Mouse (Mus musculus) frontal cortex, postnatal 25 days (tissue): ENCODE data around the gene Scd4.

Source experiments
- DNase-seq, 2 experiments: peaks; one replicate each; pipeline ENCODE4 v3.0.0; 2022; ENCODE audit warnings: low spot score in 2 of 2

The Scd4 gene

DNA sequence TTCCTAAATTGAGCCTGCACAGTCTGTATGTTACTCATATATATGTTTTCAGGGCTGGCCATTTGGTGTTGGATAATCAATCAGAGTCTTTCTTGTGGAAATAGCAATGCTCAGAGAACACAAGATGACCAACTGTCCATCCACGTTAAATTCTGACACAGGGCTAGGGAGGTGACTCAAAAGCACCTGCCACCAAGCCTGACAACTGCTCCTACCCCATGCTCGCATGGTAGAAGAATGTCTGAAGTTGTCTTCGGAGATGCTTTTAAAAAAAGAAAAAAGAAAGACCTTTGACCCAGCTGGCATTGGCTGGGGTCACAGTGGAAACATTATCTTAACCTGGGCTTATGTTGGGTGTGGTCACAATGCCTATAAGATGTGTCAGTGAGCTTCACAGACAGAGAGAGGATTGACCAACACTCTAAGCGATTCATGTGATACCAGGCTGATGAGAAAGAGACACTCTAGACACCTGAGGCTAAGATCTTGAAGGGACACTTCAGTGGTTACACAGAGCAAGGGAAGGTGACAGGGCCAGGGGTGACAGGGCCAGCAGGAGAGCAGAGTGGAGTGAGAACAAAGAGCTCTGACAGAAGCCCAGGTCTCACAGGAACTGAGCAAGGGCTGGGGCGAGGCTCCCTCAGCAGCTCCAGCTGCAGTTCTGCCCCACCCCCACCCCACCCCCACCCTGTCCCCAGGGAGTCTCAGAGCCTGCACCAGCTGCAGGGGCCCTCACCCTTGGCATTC, 44.9 kb downstream of the Scd4 start:
- no peak for DNase-seq

DNA sequence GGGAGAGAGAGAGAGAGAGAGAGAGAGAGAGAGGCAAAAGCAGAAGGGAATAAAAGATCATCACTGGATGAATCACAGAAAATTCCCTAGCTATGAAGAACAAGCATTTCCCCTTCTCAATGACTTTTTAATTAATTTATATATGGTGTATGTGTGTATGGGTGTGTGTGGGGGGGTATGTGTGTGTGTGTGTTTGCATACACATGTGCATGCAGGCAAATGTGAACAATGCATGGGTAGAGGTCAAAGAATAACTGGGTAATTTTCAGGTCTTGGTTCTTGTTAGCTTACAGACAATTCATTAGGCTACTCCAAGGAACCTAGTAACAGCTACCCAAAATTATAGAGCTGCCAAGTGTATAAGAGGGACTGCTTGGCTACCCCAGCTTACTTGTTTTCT, 46.2 kb downstream of the Scd4 start:
- no peak for DNase-seq

DNA sequence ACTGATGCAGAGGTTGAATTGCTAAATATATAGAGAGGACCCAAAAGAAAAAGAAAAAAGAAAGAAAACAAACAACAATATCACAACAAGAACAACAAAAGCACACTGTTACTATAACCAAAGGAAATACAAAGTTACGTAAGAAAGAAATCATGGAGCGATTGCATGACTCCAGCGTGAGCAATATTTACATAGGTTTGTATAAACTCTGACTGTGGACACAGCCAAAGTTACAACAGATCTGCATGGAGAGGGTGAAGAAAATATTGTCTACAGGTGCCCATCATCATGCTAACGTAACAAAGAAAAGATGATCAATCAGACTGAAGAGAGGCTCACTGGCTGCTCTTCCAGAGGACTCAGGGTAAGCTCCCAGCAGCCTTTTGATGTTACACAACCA, 47.2 kb downstream of the Scd4 start:
- DNase-seq = no peak

DNA sequence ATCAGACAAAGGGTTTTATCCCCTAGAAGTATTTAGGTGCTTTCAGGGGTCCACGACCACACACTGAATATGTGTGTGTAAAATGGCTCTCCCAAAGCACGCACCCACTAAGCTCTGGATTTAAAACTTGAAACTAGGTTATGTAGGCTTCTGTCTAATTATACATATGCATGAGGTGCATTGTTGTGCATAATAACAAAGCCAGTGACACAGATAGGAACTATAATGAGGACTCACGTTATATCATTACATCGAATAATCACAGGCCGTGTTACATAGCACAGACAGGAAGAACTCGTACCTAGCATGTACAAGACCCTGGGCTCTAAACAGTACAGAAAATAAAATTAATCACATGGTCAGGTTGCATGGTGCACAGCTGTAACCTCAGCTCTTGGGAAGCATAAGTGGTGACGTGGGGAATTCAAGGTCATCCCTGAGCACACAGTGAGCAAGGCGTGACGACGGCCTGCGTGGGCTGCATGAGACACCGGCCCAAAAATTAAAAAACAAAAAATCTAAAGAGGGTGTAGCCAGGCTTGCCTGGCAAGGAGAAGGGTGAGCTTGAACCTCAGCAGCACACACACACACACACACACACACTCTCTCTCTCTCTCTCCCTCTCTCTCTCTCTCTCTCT, 49.9 kb downstream of the Scd4 start:
- no peak for DNase-seq

DNA sequence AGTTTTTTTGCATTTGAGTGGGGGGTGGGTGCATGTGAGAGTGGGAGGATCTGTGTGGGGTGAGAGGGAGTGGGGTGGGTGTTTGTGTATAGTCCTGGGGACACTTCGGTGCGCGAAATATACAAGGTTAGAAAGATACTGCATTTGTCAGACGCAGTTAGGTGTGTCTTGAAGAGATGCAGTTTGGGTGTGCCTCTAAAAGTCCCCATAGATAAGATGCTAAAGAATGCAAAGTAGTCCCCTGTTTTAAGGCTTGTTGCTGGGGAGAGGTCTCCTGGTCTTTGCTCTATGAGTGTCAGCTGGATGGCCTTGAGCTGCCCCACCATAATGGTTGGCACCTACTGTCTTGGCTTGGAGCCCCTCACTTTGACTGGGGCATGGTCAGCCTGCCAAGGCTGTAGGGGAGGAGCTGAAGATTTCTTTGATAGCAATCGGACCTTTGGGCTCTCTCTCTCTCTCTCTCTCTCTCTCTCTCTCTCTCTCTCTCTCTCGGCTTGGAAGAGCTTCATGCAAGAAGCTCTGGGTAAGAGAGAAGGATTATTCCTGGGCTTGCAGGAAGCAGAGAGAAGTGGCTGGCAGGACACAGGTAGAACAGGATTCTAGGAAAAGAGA, 53.1 kb downstream of the Scd4 start:
- DNase-seq = no peak

DNA sequence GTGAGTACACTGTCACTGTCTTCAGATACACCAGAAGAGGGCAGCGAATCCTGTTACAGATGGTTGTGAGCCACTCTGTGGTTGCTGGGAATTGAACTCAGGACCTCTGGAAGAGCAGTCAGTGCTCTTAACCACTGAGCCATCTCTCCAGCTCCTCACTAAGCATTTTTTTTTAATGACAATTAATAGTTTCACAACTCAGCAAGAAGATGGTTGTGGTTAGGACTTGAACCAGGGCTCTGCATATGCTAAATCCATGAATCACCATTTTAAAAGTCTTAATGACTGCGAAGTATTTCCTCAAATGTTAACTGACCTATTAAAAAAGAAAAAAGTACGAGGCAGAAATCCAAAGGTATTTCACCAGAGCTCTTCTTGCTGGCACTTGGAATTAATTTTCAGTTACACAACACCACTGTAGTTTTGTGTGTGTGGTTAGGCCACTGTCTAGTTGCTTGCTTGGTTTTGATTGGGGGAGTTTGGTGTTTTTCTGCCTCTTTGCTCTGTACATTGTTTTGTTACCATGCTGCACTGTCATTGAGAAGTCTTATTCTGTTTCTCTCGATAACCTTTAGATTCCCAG, 54.3 kb downstream of the Scd4 start:
- DNase-seq = no peak

DNA sequence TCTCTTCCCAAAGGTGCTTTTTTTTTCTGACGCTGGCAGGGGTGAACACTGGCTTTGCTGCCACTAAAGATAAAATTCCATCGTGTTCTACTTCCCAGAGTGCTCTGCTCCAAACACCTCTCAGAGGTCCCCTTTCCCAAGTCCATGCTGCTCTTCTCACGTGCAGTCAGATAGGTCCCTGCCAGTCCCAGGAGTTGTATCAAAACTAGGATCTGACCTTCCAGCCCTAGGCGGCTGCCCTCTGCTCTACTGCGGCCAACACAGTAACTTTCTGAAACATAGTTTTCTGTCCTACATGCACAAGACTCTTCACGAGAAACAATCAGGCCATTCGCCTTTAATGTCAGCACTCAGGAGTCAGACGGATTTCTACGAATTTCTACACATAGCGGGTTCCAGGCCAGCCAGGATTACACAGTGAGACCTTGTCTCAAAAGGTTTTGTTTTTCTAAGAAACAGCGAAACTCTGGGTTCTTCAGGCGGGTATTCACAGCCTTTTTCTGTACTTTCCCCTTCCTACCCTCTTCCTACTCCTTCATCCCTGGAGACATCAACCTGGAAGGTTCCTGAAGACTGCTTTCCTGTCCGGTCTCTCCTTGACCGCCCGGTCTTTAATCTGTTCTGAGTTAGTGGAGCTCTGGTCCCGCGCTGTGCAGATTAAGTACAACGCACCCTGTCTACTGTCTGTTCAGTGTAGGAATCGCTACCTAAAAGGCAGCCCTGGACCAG, 55.0 kb downstream of the Scd4 start:
- no peak for DNase-seq

DNA sequence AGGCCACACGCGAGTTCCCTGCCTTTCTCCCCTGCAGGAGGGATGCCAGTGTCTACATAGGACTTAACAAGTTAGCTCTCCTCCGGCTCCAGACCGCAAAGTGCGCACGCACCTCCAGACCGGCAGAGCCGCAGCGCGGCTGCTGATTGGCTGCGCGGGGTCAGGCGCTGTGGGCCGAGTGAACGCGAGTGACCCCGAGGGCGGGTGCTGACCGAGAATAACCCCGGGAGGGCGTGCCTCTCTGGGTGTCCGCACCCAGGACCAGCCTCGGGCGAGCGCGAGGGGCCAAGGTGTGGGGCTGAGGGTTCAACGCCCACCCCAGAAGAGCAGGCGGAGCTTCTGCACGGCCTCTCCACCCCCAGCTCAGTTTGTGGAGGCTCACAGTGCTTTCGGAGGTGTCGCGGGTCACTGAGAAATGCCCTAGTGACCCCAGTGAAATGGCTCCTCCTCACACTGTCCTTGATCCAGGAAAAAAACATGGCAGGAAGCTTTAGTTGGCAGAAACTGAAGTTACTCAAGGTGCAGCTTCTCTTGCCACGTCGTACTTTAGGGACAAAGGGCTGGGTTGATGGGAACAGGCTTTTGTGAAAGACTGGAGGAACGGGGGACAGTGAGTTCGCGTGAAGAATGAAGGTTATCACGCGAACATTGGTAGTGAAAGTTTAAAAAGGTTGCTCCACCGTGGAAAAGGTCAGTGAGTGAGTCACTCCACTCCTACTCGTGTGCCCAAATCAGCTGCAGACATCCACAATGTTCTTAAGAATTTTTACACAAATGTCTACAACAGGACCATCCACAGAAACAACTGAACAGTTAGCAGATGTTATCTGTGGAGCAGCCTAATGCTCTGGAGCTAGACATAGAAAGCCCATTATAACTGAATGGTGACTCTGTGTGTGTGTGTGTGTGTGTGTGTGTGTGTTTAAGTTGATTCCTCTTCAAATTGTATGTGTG, 55.9 kb downstream of the Scd4 start:
- peak; percentile 79 to 80 for DNase-seq

DNA sequence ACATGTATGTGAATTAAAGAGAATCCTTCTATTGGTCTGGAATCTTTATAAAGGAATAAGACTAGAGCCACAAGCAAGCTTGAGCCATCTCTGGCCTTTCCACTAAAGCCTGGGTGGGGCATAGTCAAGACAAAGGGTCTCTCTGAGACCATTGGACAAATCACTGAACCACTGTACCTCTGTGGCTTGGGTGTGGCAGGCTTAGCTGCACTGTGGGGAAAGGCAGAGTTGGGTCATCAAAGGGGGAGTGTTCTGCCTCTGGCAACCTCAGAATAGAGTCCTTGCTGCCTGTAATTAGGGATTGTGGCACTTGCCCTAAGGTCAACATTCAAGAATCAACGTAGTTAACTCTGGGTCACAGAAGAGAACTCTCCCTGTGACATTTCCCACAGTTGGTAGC, 56.6 kb downstream of the Scd4 start:
- no peak for DNase-seq

DNA sequence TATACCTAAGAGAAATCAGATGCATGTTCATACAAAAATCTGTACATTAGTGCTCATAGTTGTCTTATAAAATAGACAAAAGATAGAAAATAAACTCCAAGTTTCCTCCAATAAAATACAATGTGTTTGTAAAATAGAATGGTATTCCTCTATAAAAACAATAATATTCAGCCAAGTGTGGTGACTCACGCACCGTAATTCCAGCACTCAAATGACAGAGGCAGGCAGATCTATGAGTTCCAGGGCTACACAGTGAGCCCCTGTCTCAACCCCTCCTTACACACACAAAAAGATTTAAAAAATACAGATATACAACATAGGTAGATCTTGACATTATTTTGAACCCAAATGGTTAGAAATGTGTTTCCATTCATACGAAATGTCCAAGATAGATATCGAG, 59.0 kb downstream of the Scd4 start:
- DNase-seq = no peak

DNA sequence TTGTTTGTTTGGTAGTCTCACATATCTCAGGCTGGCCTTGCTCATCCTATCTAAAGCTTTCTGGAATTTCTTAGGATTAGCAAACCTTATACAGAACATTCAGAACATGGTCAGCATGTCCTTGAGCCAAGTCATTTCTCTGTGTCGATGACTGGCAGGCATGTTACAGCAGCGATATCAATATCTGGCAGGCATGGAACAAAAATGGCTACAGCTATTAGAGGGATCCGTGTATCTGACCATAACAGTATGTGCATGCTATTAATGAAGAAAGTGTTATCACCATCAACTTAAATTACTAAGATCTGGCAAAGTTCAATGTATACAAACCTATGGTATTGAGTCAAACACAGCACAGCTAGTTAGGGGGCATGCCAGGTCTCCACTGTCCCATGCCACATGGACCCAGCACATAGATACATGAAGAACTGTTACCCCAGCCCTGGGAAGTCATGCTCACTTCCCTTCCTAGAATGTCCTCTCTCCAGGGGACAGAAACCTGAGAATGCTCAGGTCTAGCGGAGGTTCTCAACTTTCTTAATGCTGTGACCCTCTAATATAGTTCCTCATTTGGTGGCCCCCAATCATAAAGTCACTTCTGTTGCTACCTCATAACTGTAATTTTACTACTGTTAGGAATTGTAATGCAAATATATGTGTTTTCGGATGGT, 59.6 kb downstream of the Scd4 start:
- no peak for DNase-seq

DNA sequence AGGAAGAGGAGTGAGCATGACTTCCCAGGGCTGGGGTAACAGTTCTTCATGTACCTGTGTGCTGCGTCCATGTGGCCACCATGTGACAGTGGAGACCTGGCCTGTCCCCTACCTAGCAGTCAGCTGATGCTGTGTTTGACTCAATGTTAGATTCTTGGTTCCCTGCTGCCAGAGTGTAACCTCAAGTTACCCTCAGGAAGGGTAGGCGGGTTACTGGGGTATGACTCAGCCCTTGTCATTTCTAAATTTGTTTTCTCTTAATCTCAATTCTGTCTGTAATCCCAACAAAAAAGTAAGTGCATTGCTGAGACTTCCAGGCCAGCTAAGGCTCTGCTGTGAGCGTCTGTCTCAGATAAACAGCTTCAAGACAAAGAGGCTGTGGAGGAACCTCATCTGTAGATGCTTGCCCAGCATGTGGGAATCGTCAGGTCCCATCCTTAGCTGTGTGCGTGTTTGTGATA, 61.1 kb downstream of the Scd4 start:
- no peak for DNase-seq

DNA sequence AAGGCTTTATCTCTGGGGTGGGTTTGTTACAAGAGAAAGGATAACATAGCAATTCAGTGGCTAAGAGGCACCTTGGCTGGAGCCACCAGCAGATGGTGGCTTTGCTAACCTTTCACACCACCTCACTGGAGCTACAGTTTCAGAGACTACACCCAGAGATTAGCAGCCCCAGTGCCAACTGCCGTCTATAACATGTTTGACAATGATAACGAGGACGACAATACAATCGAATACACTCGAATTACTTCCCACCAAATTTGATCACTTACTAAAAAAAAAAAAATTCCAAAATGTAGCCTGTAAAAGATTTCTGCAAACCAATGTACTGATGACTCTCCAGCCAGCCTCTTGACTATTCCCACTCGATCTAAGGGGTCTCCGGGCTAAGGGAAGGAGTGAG, 62.1 kb downstream of the Scd4 start:
- DNase-seq = no peak
